Mouse (Mus musculus): ENCODE measurements at regions not wholly inside any gene's neighbourhood (a gene's known extent, or its start where the extent isn't known, plus 50 kb on each side); places are given as distances from the start of the nearest gene placed in this dataset.

GRCm38 (mm10) chr1:73444216-73444890 lies 428.6 kb upstream of the Tnp1 start:
- no peak for TF ChIP-seq POLR2A (IDR thresholded peaks at IDR 0.05; ENCODE audit: low read depth, low read length)
- no peak for TF ChIP-seq CTCF (conservative IDR thresholded peaks at IDR 0.05; ENCODE audit: insufficient read depth, insufficient read length, low read depth, low read length)
